ENCODE assay signal across 8 mouse cellular contexts in genomic region chrX:41401186-41401585, GRCm38 (mm10). TPM values are rescaled to one million over a fixed set of nuclear protein-coding genes. Genes with fewer than 3 reads are reported as not detected.
DNase-seq lines count a peak whose midpoint lies in the region; ATAC-seq and TF ChIP-seq lines count a peak whose summit lies in the region.

No protein-coding gene starts in this region.

- TF ChIP-seq CTCF in lung, adult 2 months (IDR thresholded peaks at IDR 0.05; ENCODE audit: insufficient read depth, low read length): no peak

- H3K4me1 ChIP-seq in lung, adult 2 months (ENCODE audit: control insufficient read depth, insufficient read depth, low read length): no peaks in the 10 kb centered on the region; the same call in 1 of the 2 replicates
- H3K4me1 ChIP-seq in forebrain, embryonic 16.5 days (replicated peaks; ENCODE audit: control insufficient read depth, insufficient read depth, low read length): peaks cover 2% of the 10 kb centered on the region; the same call in 1 of the 2 replicates
- peaks cover 6% of the 10 kb centered on the region; the same call in 1 of the 2 replicates for H3K4me1 ChIP-seq in limb, embryonic 15.5 days
- H3K4me1 ChIP-seq in stomach, embryonic 14.5 days (ENCODE audit: control insufficient read depth, insufficient read depth, low read length): no peaks in the 10 kb centered on the region

- no peak for TF ChIP-seq POLR2A in lung, adult 2 months (IDR thresholded peaks at IDR 0.05; ENCODE audit: borderline replicate concordance, extremely low read depth, low read depth, low read length)

- peak overlapping the region; percentile 31 for H3K4me3 ChIP-seq in lung, adult 2 months (replicated peaks; ENCODE audit: extremely low read depth, low read depth, low read length)
- H3K4me3 ChIP-seq in forebrain, embryonic 16.5 days (replicated peaks; ENCODE audit: low read length): peak overlapping the region; percentile 52
- peak overlapping the region; percentile 38 for H3K4me3 ChIP-seq in limb, embryonic 15.5 days
- peak overlapping the region; percentile 41 for H3K4me3 ChIP-seq in stomach, embryonic 14.5 days (ENCODE audit: low read depth, low read length)

- WGBS in lung, adult 2 months: 32% methylated on average over 17 of the region's 17 CpGs
- WGBS in forebrain, embryonic 16.5 days: 16% methylated on average over 16 of the region's 17 CpGs
- 24% methylated on average over 16 of the region's 17 CpGs for WGBS in limb, embryonic 15.5 days
- 28% methylated on average over 17 of the region's 17 CpGs for WGBS in stomach, embryonic 14.5 days

- H3K27ac ChIP-seq in forebrain, embryonic 16.5 days (ENCODE audit: low read length): peak overlapping the region; percentile 14; the same call in 1 of the 2 replicates
- no peak overlapping the region for H3K27ac ChIP-seq in limb, embryonic 15.5 days
- peak overlapping the region; percentile 27; the same call in 1 of the 2 replicates for H3K27ac ChIP-seq in stomach, embryonic 14.5 days (ENCODE audit: low read length)

- DNase-seq in CD4-positive, CD25-positive, alpha-beta regulatory T cell, adult 2 months (ENCODE audit: low read depth, low spot score): peak; percentile 1
- no peak for DNase-seq in lung, adult 2 months
- DNase-seq in lung, postnatal 36 days: no peak

- peak overlapping the region; percentile 60 for H3K9ac ChIP-seq in forebrain, embryonic 16.5 days (replicated peaks; ENCODE audit: low read depth, low read length)
- H3K9ac ChIP-seq in limb, embryonic 15.5 days: no peak overlapping the region
- H3K9ac ChIP-seq in stomach, embryonic 14.5 days (replicated peaks; ENCODE audit: low read depth, low read length): peak overlapping the region; percentile 29; the same call in 1 of the 2 replicates

- H3K36me3 ChIP-seq in forebrain, embryonic 16.5 days (ENCODE audit: control insufficient read depth, insufficient read depth): no peaks in the 10 kb centered on the region
- no peaks in the 10 kb centered on the region for H3K36me3 ChIP-seq in limb, embryonic 15.5 days
- H3K36me3 ChIP-seq in stomach, embryonic 14.5 days (ENCODE audit: control insufficient read depth, insufficient read depth, low read length): no peaks in the 10 kb centered on the region

- peak overlapping the region; percentile 70 for H3K4me2 ChIP-seq in forebrain, embryonic 16.5 days (ENCODE audit: low read length)
- H3K4me2 ChIP-seq in limb, embryonic 15.5 days: peak overlapping the region; percentile 56
- H3K4me2 ChIP-seq in stomach, embryonic 14.5 days (replicated peaks; ENCODE audit: low read depth, low read length): peak overlapping the region; percentile 49

- no peaks in the 10 kb centered on the region for H3K27me3 ChIP-seq in forebrain, embryonic 16.5 days (replicated peaks; ENCODE audit: control insufficient read depth, insufficient read depth, low read length)
- H3K27me3 ChIP-seq in limb, embryonic 15.5 days: no peaks in the 10 kb centered on the region
- no peaks in the 10 kb centered on the region for H3K27me3 ChIP-seq in stomach, embryonic 14.5 days (ENCODE audit: control insufficient read depth, insufficient read depth, low read length)

- H3K9me3 ChIP-seq in forebrain, embryonic 16.5 days (ENCODE audit: control insufficient read depth, low read length): no peaks in the 10 kb centered on the region
- no peaks in the 10 kb centered on the region for H3K9me3 ChIP-seq in limb, embryonic 15.5 days
- no peaks in the 10 kb centered on the region for H3K9me3 ChIP-seq in stomach, embryonic 14.5 days (ENCODE audit: control insufficient read depth, low read depth, low read length)

- no peak for ATAC-seq in CD4-positive, CD25-positive, alpha-beta regulatory T cell, adult 4 months
- ATAC-seq in forebrain, embryonic 16.5 days: peak; percentile 53
- no peak for ATAC-seq in limb, embryonic 15.5 days (ENCODE audit: insufficient number of reproducible peaks, low FRiP score, low TSS enrichment, low read depth)
- no peak for ATAC-seq in stomach, embryonic 14.5 days (ENCODE audit: insufficient number of reproducible peaks, insufficient read depth, low FRiP score, low read depth)
- ATAC-seq in activated CD4-positive, CD25-positive, alpha-beta regulatory T cell, adult 4 months: no peak

RNA-seq across cellular contexts. Expression of gene Gria3, which starts 0.5 kb away (rescaled TPM):
- not detected for polyA plus RNA-seq in CD4-positive, CD25-positive, alpha-beta regulatory T cell, adult 4 months (2017; shearing (Covaris generic))
- polyA plus RNA-seq in lung, adult 2 months (2012; rRNA removed): 2.9 and 4.6 TPM in 2 replicates
- polyA plus RNA-seq in forebrain, embryonic 16.5 days (2015; fragmentation: Nextera tagmentation; extraction: Ambion mirVana): 18.6 and 20.4 TPM in 2 replicates
- 4.7 and 7.4 TPM in 2 replicates for polyA plus RNA-seq in limb, embryonic 15.5 days (2015; fragmentation: Nextera tagmentation; extraction: Ambion mirVana)
- 13.4 and 14.0 TPM in 2 replicates for polyA plus RNA-seq in stomach, embryonic 14.5 days (2014; fragmentation: Nextera tagmentation; extraction: Ambion mirVana)
- not detected for polyA plus RNA-seq in activated CD4-positive, CD25-positive, alpha-beta regulatory T cell, adult 4 months (2017; shearing (Covaris generic))
